Mouse (Mus musculus) erythroid progenitor cell, adult 5-6 weeks (primary cell): ENCODE data around the gene Gm7168. TPM values are rescaled to one million over a fixed set of nuclear protein-coding genes. Genes with fewer than 3 reads are reported as not detected.
"Not testable (repeated sequence)": the region's sequence is repeated elsewhere in the genome, so short reads cannot be mapped to it uniquely, and the experiment has no call there.

Experiments used
- ATAC-seq: replicated peaks from 2 replicates; pipeline ENCODE4 v1.8.0; 2016; ENCODE audit warnings: moderate number of reproducible peaks, mild to moderate bottlenecking, moderate TSS enrichment, inconsistent platforms; ENCODE audit not compliant: poor library complexity, low FRiP score, severe bottlenecking
- total RNA-seq, 2 experiments: library from RNA; stranded (forward) in 1 of 2; stranded (reverse) in 1 of 2; fragments of 150-400 nt in 1 of 2; fragments of 186-747, 209-891 nt in 1 of 2; gene quantifications; 2 replicates each; pipeline versions ENCODE4 v1.2.3 to v1.2.4; 2015 to 2017; ENCODE audit warnings: low replicate concordance in 2 of 2

Gene Gm7168
- total RNA-seq, 2 experiments from 2014 or later: not detected

DNA sequence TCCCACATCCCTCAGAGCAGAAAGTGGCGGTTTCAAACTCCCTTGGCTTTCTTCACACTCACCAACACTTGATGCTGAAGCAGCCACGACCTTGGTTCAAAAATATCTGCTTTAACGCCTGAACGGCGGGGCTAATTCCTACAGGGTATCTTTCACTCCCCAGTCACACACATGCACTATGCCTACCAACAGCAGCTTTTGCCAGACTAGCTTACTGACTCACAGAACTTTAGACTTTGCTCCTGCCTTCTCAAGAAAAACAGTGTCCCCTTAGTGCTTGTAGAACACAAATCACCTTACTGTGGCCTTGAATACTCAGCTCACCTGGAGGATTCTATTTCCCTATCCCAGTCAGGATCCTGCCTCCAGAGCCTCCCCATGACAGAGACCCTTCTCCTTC lies 22.6 kb downstream of the Gm7168 start:
- not testable (repeated sequence) for ATAC-seq

- no peak for ATAC-seq
These were observed 39.5 kb downstream of the Gm7168 start for GRCm38 (mm10) chr17:13987690-13988089.

GRCm38 (mm10) chr17:13993425-13993824 lies 45.3 kb downstream of the Gm7168 start:
- ATAC-seq: not testable (repeated sequence)

Other genes with a start within 250 kb of the Gm7168 start
- gene Afdn, start 187.8 kb upstream of the Gm7168 start, total RNA-seq (2015; ENCODE audit: low replicate concordance): 3.6 TPM in 1 of 2 replicates, not detected in the other
- 1.9 and 8.9 TPM in 2 replicates for gene Afdn, start 187.8 kb upstream of the Gm7168 start, total RNA-seq (2017; ENCODE audit: low replicate concordance)
- gene Tcte2, start 186.5 kb upstream of the Gm7168 start, total RNA-seq (2015; ENCODE audit: low replicate concordance): not detected in 2 replicates
- not detected in 2 replicates for gene Tcte2, start 186.5 kb upstream of the Gm7168 start, total RNA-seq (2017; ENCODE audit: low replicate concordance)
- not detected in 2 replicates for gene Gm7356, start 55.3 kb downstream of the Gm7168 start, total RNA-seq (2015; ENCODE audit: low replicate concordance)
- gene Gm7356, start 55.3 kb downstream of the Gm7168 start, total RNA-seq (2017; ENCODE audit: low replicate concordance): not detected in 2 replicates
- gene Gm7358, start 111.2 kb downstream of the Gm7168 start, total RNA-seq (2015; ENCODE audit: low replicate concordance): not detected in 2 replicates
- gene Gm7358, start 111.2 kb downstream of the Gm7168 start, total RNA-seq (2017; ENCODE audit: low replicate concordance): not detected in 2 replicates